ENCODE assay signal across 18 mouse cellular contexts in the genomic region with DNA sequence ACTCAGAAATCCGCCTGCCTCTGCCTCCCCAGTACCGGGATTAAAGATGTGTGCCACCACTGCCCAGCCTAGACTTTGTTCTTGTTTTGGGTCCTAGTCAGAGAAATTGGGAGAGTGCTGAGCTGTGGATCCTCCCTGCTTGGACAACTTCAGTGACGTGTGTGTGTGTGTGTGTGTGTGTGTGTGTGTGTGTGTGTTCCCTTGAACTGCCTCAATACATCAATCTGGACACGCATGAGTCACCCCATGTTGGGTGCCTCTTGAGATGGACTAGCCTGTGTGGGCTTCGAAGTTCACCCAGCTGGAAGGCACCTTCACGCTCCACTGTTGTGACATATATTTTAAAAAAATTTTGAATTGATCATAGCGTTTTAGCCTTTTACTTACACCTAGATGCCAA.
"Had no signal": no experiment of that assay in that cellular context is flagged by ENCODE, and none has a peak within 500 bp of the region (broad histone marks: within the 10 kb centered on the region; RNA-seq: fewer than 3 reads in every experiment).

No protein-coding gene starts in this region.

- DNase-seq: gastrocnemius, adult 2 months; gastrocnemius, postnatal 10 days; gastrocnemius, postnatal 25 days; heart, adult 18-20 months; heart, postnatal 10 days; heart, postnatal 4 days; kidney, adult 18-20 months; kidney, adult 8-10 months; kidney, postnatal 10 days; kidney, postnatal 25 days; layer of hippocampus, adult 9-11 months; layer of hippocampus, postnatal 36 days; liver; liver, embryonic 13.5 days had no signal

- ATAC-seq: hindbrain, embryonic 16.5 days; inflammation-experienced regulatory T-cells, adult 6 months; intestine, embryonic 15.5 days; intestine, postnatal 0 days had no signal
